Mouse (Mus musculus) adrenal gland, adult 18-20 months (tissue): ENCODE measurements at regions not wholly inside any gene's neighbourhood (a gene's known extent, or its start where the extent isn't known, plus 50 kb on each side); places are given as distances from the start of the nearest gene placed in this dataset.

ENCODE experiments used
- DNase-seq, 2 experiments: peaks; one replicate each; pipeline ENCODE4 v3.0.0; 2021 to 2022; ENCODE audit warnings: low spot score in 2 of 2

DNA sequence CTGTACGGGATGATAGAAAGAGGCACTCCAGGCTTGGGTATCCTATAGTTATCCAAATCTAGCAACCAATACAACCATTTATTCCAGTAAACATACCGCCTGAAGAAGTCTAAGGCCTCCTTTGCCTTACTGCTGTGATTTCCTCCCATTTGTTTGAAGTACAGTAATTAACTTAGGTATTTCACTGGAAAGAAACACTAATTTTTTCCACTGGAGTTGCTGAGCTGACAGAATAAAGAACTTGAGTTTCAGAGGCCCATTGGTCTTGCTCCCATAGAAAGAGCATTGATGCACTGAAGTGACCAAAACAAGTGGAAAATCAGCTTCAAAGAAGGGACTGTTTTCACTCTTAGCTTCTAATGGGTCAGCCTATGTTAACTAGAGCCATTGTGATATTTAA lies 1100.8 kb upstream of the Gm7489 start:
- no peak for DNase-seq

- no peak for DNase-seq
Measured at GRCm38 (mm10) chr15:52785196-52785595, 1099.5 kb upstream of the Gm7489 start.

DNA sequence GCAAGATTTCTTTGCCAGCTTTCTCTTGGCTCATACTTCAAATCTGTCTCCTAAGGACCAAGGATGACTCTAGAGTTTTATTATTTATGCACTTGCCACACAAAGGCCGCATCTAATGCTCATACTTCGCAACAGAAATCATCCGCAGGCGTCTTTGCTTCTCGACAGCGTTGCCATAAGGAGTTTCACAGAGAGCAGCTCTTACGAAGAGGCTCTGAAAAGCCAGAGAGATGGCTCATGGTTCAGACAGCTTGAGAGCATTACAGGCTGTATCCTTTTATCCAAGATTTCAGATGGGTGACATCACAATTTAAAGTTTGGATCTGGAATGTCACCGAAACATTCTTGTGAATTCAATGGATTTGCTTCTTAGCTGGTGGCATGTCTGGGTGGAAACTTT lies 1098.7 kb upstream of the Gm7489 start:
- no peak for DNase-seq

GRCm38 (mm10) chr15:52805479-52806199 lies 1079.1 kb upstream of the Gm7489 start:
- no peak for DNase-seq

DNA sequence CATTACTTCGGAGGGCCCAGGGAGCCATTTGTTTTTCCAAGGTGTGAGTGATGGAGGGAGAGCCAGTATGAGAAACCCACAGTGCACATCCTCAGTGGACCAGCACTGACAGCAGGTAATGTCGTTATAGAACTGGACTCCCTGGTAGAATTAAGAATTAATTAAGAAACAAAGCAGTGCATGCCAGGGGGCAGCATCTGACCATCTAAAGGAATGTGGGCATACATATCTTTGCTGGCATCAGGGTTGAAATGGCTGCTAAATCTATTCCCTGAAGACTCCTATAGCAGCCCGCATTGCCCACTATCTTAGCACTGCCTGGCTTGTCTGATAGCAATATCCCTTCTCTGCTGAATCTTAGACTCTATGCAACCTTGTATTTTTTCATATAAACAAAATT lies 1076.1 kb upstream of the Gm7489 start:
- DNase-seq: no peak

DNA sequence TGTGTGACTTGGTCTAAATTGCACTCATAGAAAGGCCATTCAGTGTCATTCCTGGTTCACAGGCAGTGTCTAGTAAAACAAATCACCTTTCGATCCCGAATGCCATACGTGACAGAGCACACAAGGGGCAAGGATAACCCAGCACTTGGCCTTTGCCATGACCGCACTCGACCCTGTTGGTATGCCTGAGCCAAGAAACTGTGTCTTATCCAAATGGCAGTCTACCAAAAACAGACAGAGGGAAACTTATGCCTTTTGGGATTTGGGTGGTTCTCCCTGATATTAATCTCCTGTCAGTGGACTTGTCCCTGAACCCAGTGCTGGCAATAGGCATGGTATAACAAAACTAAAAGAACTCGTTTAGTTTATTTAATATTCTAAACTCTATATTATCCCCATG lies 1063.9 kb upstream of the Gm7489 start:
- DNase-seq: peak; percentile 8 to 21

DNA sequence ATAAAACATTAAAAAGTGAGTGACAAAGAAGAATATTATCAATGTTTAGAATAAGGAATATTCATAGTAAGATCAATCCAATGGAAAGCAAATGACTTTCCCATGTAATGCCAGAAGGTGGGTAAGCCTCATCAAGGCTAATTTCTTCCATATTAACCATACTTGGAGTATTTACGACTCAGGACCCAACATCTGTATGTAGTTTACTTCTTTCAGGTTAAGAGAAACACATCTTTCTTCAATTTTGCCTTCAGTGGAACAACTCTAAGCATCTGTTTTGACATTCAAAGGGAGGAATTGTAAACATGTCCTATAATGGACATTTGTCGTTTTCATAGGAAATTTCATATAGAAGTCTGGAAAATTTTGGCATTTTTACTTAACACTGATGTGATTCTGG lies 1047.8 kb upstream of the Gm7489 start:
- no peak for DNase-seq

- DNase-seq: no peak
Measured at GRCm38 (mm10) chr15:52848132-52848531, 1036.6 kb upstream of the Gm7489 start.

DNA sequence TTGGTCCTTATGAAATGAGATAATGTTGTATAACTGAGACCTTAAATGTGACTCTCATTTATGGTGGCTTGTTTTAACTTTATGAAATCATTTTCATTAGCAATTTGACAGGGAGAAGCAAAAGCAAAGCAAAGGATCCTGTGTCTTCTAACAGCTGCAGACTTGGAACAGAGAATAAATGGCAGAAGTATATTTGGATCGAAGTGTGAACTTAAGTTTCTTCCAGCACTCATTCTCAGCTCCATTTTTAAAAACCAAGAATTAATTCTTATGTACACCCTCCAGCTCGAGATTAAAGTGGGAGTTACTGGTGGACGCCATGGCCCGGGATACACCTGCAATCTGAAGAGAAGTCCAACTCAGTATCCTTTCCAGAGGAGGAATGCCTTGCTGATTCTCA lies 1026.0 kb upstream of the Gm7489 start:
- no peak for DNase-seq

DNA sequence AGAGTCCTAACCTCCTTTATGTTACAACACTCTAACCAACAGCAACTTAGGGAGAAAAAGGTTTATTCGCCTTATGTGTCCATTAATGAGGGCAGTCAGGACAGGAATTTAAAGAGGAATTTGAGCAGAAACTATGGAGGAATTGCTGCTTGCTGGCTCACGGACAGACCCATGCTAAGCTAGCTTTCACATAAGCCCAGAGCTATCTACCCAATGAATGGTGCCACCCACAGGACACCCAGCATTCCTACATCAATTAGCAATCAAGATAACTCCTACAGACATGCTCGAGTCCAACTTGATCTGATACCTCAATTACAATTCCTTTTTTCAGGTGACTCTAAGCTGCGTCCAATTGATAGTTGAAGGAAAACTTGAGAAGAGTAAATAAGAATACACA lies 1021.2 kb upstream of the Gm7489 start:
- no peak for DNase-seq

DNA sequence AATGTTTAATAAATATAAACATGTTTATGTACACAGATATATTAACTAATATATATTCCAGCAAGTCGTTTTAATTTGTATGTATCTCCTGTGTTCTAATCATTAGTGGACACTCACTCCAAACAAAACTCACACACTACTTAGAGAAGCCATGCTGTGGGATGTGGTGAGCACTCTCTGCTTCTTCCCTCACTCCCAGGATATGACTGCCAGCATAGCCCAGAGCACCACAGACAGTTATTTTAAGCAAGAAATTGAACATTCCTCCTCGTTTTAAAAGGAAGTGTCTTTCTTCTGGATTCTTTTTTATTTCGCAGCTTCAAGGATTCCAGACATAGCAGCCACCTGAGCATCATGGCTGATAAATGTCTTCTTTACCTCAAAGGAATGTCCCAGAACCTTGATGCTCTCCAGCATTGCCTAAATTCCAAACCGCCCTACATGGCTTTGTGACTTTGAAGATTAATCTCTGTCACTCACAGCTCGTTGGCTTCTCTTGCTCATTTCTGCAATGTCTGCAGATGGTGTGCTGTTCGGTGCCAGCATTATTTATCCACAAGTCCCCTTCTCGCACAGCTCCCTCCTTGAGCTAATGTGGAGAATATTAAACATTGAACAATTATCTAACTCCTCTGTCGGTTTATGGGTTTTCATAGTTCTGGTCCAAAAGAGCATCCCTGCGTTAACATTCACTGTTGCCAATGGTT lies 992.3 kb upstream of the Gm7489 start:
- DNase-seq: no peak

GRCm38 (mm10) chr15:52898107-52898506 lies 986.6 kb upstream of the Gm7489 start:
- DNase-seq: no peak

DNA sequence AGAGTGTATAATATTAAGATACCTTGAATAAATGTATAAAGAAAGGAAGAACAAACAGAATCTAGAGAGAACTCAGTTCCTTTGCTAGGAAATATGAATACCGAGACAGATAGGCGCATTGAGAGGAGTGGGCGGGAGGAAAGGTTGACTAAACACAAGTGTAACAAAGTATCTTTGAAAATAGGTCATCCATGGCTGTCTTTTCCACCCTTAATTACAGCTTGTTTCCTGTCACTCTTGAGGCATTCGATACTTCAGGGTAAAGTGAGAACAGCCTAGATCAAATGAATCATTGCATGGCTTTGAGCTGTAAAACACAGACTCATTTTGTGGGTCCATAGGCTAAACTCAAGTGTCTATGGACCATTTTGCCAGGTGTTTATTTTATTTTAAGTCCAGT lies 985.3 kb upstream of the Gm7489 start:
- DNase-seq: no peak

DNA sequence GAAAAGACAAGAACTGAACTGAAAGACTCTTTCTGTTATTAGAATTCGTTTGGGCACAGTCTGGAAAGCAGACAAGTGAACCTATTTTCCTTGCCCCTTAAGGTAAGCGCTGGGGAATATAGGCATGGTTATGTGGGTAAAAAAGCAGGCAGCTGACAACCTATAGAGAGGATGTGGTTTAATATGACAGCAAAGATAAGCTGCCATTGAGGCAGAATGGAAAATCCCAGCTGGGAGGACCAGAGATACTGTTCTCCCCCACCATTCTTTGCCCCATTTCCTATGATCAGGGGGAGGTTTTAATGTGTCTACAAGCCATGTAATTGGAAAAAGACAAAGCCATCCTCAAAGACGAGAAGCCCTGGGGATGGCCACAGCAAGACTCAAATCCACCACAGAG lies 984.9 kb upstream of the Gm7489 start:
- DNase-seq: no peak

DNA sequence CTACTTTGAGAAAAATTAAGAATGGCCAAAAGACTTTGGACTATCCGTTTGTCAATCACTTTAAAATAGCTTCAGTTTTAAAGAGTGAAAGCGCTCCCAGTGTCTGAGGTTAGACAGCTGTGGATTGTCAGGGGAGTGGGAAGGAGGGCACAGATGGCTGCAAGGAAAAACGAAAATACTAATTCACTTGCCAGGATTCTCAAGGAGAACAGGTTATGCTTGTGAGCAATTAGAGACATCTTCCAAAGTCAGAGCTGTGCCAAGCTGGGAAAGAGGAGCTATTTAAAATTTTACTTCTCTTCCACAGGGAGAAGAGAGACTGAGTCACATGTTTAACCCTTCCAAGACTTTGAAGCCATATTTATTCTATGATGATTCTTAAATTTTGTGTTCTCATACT lies 979.5 kb upstream of the Gm7489 start:
- no peak for DNase-seq

- no peak for DNase-seq
Measured at GRCm38 (mm10) chr15:52907217-52907616, 977.5 kb upstream of the Gm7489 start.

- no peak for DNase-seq
Measured at GRCm38 (mm10) chr15:52922277-52922676, 962.4 kb upstream of the Gm7489 start.

GRCm38 (mm10) chr15:52928408-52928807 lies 956.3 kb upstream of the Gm7489 start:
- peak in 1 of 2 experiments; percentile 25 for DNase-seq

DNA sequence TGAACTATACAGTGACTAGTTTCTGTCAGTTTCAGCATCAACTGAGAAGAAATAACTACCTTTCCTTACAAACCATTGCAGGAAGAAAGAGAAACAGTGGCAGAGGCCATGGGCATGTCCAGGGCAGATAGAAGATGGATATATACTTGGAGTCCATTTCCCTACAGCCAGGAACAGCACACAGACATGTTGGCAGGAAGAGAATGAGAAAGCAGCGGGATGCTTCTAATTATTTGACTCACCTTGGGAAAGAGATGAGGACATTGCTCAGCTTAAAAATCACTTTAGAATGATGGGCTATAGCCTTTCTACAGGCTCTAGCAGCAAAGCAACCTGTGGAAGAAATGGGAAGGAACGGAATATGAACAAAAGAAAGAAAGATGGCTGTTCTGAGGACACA lies 947.6 kb upstream of the Gm7489 start:
- DNase-seq: no peak

- no peak for DNase-seq
Measured at GRCm38 (mm10) chr15:52944592-52944991, 940.1 kb upstream of the Gm7489 start.

GRCm38 (mm10) chr15:52948196-52948595 lies 936.5 kb upstream of the Gm7489 start:
- no peak for DNase-seq

GRCm38 (mm10) chr15:52953480-52953879 lies 931.2 kb upstream of the Gm7489 start:
- DNase-seq: no peak
